Mouse (Mus musculus): ENCODE measurements at regions not wholly inside any gene's neighbourhood (a gene's known extent, or its start where the extent isn't known, plus 50 kb on each side); places are given as distances from the start of the nearest gene placed in this dataset.

- Histone ChIP-seq H3K4me3 (no peak overlapping the region), H3K9me3 (replicated peaks) (no peaks in the 10 kb centered on the region), H3K4me2 (no peak overlapping the region), H3K4me1 (replicated peaks) (no peaks in the 10 kb centered on the region), H3K27ac (ENCODE audit: poor library complexity, severe bottlenecking) (no peak overlapping the region), H3K9ac (no peak overlapping the region), H3K36me3 (no peaks in the 10 kb centered on the region), H3K27me3 (replicated peaks) (no peaks in the 10 kb centered on the region)
- no peak for ATAC-seq (ENCODE audit: insufficient number of reproducible peaks, low FRiP score)
- 88% methylated on average over 1 of the region's 1 CpGs for WGBS
These were observed 293.5 kb upstream of the Tom1l1 start for GRCm38 (mm10) chr11:90981626-90982025.

- Histone ChIP-seq H3K9ac (no peak overlapping the region), H3K27ac (ENCODE audit: poor library complexity, severe bottlenecking) (no peak overlapping the region), H3K4me2 (no peak overlapping the region), H3K4me3 (no peak overlapping the region), H3K36me3 (no peaks in the 10 kb centered on the region), H3K27me3 (replicated peaks) (no peaks in the 10 kb centered on the region), H3K4me1 (replicated peaks) (no peaks in the 10 kb centered on the region), H3K9me3 (replicated peaks) (no peaks in the 10 kb centered on the region)
- WGBS: 64% methylated on average over 3 of the region's 3 CpGs
- ATAC-seq (ENCODE audit: insufficient number of reproducible peaks, low FRiP score): no peak
These were observed 290.1 kb upstream of the Tom1l1 start for GRCm38 (mm10) chr11:90978234-90978633.

- ATAC-seq (ENCODE audit: insufficient number of reproducible peaks, low FRiP score): no peak
- Histone ChIP-seq H3K4me1 (replicated peaks) (no peaks in the 10 kb centered on the region), H3K27me3 (replicated peaks) (no peaks in the 10 kb centered on the region), H3K4me2 (no peak overlapping the region), H3K27ac (ENCODE audit: poor library complexity, severe bottlenecking) (no peak overlapping the region), H3K36me3 (no peaks in the 10 kb centered on the region), H3K9me3 (replicated peaks) (no peaks in the 10 kb centered on the region), H3K9ac (no peak overlapping the region), H3K4me3 (no peak overlapping the region)
- WGBS: 79% methylated on average over 5 of the region's 5 CpGs
These were observed 252.9 kb upstream of the Tom1l1 start for GRCm38 (mm10) chr11:90941076-90941475.

GRCm38 (mm10) chr11:90925738-90926137 lies 237.6 kb upstream of the Tom1l1 start:
- H3K27ac ChIP-seq (ENCODE audit: poor library complexity, severe bottlenecking): no peak overlapping the region
- H3K4me2 ChIP-seq: no peak overlapping the region
- H3K27me3 ChIP-seq (replicated peaks): no peaks in the 10 kb centered on the region
- H3K4me1 ChIP-seq (replicated peaks): no peaks in the 10 kb centered on the region
- no peaks in the 10 kb centered on the region for H3K36me3 ChIP-seq
- ATAC-seq (ENCODE audit: insufficient number of reproducible peaks, low FRiP score): no peak
- no peak overlapping the region for H3K4me3 ChIP-seq
- no peak overlapping the region for H3K9ac ChIP-seq
- H3K9me3 ChIP-seq (replicated peaks): no peaks in the 10 kb centered on the region

DNA sequence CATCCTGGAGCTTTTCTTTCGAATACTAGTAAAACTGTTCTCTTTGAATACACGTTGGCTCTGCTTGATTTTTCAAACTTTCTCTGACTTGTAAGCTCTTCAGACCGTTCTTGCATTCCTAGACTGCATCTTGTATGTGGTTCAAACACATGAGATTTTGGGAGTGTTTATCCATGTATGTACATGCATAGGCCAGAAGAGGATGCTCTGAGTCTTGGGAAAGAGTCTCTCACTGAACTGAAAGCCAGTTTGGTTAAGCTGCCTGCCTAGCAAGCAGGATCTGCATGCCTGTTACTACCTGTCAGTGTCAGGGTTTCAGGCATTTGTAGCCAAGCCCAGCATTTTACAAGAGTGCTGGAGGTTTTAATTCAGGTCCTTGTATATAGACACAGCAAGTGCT lies 229.6 kb upstream of the Tom1l1 start:
- WGBS: 70% methylated on average over 3 of the region's 3 CpGs
- no peak for ATAC-seq (ENCODE audit: insufficient number of reproducible peaks, low FRiP score)
- H3K27me3 ChIP-seq (replicated peaks): no peaks in the 10 kb centered on the region
- H3K36me3 ChIP-seq: no peaks in the 10 kb centered on the region
- no peak overlapping the region for H3K4me3 ChIP-seq
- H3K9me3 ChIP-seq (replicated peaks): no peaks in the 10 kb centered on the region
- H3K4me2 ChIP-seq: no peak overlapping the region
- no peak overlapping the region for H3K27ac ChIP-seq (ENCODE audit: poor library complexity, severe bottlenecking)
- H3K4me1 ChIP-seq (replicated peaks): no peaks in the 10 kb centered on the region
- no peak overlapping the region for H3K9ac ChIP-seq

DNA sequence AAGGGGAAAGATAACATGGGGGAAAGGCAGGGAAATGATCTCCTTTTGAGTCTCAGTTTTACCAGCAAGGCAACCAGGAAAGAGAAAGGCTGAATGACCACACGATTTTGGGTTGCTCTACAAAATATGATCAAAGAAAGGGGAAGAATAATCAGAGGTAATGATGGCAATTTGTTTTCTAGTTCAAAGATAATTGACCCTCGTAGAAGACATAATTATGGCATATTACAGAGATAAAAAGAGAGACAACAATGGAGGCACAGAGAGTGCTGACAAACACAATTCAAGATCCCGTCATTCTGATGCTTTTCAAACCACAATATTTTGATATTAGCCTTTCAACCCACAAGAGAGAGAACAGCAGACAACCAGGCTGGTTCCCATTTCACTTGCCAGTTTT lies 206.1 kb upstream of the Tom1l1 start:
- 61% methylated on average over 3 of the region's 3 CpGs for WGBS
- H3K4me2 ChIP-seq: no peak overlapping the region
- H3K4me3 ChIP-seq: no peak overlapping the region
- ATAC-seq (ENCODE audit: insufficient number of reproducible peaks, low FRiP score): no peak
- H3K4me1 ChIP-seq (replicated peaks): no peaks in the 10 kb centered on the region
- H3K27ac ChIP-seq (ENCODE audit: poor library complexity, severe bottlenecking): no peak overlapping the region
- H3K36me3 ChIP-seq: no peaks in the 10 kb centered on the region
- H3K27me3 ChIP-seq (replicated peaks): no peaks in the 10 kb centered on the region
- no peak overlapping the region for H3K9ac ChIP-seq
- no peaks in the 10 kb centered on the region for H3K9me3 ChIP-seq (replicated peaks)

GRCm38 (mm10) chr11:90873122-90873521 lies 185.0 kb upstream of the Tom1l1 start:
- H3K27me3 ChIP-seq (replicated peaks): no peaks in the 10 kb centered on the region
- no peak overlapping the region for H3K4me2 ChIP-seq
- H3K9ac ChIP-seq: no peak overlapping the region
- ATAC-seq (ENCODE audit: insufficient number of reproducible peaks, low FRiP score): no peak
- H3K9me3 ChIP-seq (replicated peaks): no peaks in the 10 kb centered on the region
- H3K27ac ChIP-seq (ENCODE audit: poor library complexity, severe bottlenecking): no peak overlapping the region
- no peaks in the 10 kb centered on the region for H3K36me3 ChIP-seq
- H3K4me1 ChIP-seq (replicated peaks): no peaks in the 10 kb centered on the region
- no peak overlapping the region for H3K4me3 ChIP-seq

- WGBS: 91% methylated on average over 2 of the region's 2 CpGs
- H3K36me3 ChIP-seq: no peaks in the 10 kb centered on the region
- H3K4me1 ChIP-seq (replicated peaks): no peaks in the 10 kb centered on the region
- no peak overlapping the region for H3K9ac ChIP-seq
- ATAC-seq (ENCODE audit: insufficient number of reproducible peaks, low FRiP score): no peak
- H3K27ac ChIP-seq (ENCODE audit: poor library complexity, severe bottlenecking): no peak overlapping the region
- H3K4me2 ChIP-seq: no peak overlapping the region
- no peaks in the 10 kb centered on the region for H3K9me3 ChIP-seq (replicated peaks)
- no peak overlapping the region for H3K4me3 ChIP-seq
- no peaks in the 10 kb centered on the region for H3K27me3 ChIP-seq (replicated peaks)
These were observed 183.5 kb upstream of the Tom1l1 start for GRCm38 (mm10) chr11:90871686-90872085.

DNA sequence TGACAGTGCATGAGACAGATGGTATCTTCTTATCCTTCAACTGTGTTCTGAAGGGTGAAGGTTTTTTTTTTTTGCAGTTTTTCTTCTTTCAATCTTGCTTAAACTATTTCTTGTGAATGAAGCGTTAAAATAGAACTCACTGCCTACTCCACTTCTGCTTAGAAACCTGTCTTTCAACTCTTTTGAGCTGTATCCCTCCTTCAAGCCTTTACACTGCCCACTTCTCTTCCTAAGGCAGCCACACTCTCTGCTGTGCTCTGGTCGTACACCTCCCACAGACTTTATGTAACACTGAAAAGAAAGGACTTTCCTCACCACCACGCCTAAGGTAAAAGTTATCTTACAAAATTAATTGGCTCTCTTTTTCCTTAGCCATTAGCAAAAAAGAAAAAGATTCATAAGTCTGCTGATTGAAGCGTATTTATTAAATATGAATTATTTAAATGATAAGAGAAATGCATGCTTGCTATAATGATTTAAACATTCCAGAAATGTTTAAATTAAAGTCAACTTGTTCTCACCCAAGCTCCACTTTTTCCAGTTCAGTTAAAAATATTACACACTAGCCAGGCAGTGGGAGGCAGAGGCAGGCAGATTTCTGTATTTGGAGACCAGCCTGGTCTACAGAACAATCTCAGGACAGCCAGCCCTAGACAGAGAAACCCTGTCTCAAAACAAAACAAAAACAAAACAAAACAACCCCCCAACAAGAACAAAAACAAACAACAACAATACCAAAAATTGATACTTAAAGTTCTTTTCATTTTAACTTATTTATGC lies 176.0 kb upstream of the Tom1l1 start:
- H3K4me1 ChIP-seq (replicated peaks): no peaks in the 10 kb centered on the region
- no peaks in the 10 kb centered on the region for H3K27me3 ChIP-seq (replicated peaks)
- H3K27ac ChIP-seq (ENCODE audit: poor library complexity, severe bottlenecking): no peak overlapping the region
- ATAC-seq (ENCODE audit: insufficient number of reproducible peaks, low FRiP score): no peak
- H3K4me3 ChIP-seq: no peak overlapping the region
- no peak overlapping the region for H3K9ac ChIP-seq
- whole genome bisulfite sequencing: 71% methylated on average over 4 of the region's 4 CpGs
- H3K9me3 ChIP-seq (replicated peaks): no peaks in the 10 kb centered on the region
- H3K4me2 ChIP-seq: no peak overlapping the region
- no peaks in the 10 kb centered on the region for H3K36me3 ChIP-seq

DNA sequence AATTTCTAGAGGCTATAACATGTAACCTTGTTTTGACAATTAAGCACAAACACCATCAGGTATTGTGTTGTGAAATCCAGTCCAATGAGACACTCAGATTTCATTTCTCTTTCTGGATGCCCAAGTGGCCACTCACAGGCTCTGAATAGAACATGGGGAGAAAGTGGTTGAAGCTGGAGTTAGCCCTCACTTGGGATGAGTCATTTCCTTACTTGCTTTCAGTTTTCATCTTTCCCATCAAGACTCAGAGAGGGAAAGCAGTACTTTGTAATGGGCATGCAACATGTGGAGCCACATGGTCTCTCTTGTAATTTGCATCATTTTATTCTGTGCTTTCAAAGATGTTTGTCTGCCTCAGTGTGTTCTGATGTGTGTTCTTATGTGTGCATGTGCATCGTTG lies 167.6 kb upstream of the Tom1l1 start:
- Histone ChIP-seq H3K27me3 (replicated peaks) (no peaks in the 10 kb centered on the region), H3K4me2 (no peak overlapping the region), H3K9me3 (replicated peaks) (no peaks in the 10 kb centered on the region), H3K36me3 (no peaks in the 10 kb centered on the region), H3K4me1 (replicated peaks) (no peaks in the 10 kb centered on the region), H3K27ac (ENCODE audit: poor library complexity, severe bottlenecking) (no peak overlapping the region), H3K9ac (no peak overlapping the region), H3K4me3 (no peak overlapping the region)
- no peak for ATAC-seq (ENCODE audit: insufficient number of reproducible peaks, low FRiP score)
- 84% methylated on average over 1 of the region's 1 CpGs for WGBS

DNA sequence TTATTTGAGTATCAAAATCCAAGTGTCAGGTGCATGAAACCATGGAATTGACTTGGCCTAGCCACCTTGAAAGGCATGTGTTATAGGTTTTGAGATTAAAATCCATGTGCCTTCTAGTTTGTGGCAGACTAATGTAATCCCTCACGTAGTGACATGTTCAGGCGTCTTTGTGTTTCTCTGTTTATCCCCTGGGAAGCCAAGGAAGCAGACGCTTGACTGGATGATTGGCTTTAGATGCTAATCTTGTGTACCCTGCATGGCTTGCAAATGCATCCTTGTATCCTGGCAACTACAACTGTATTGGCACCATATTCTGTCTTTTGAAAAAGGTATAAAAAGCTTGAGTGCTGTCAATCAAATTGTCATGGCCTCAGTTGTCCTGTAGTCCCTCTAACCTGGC lies 167.2 kb upstream of the Tom1l1 start:
- Histone ChIP-seq H3K9me3 (replicated peaks) (no peaks in the 10 kb centered on the region), H3K27ac (ENCODE audit: poor library complexity, severe bottlenecking) (no peak overlapping the region)
- 82% methylated on average over 3 of the region's 3 CpGs for WGBS

GRCm38 (mm10) chr11:90851221-90851620 lies 163.1 kb upstream of the Tom1l1 start:
- H3K4me2 ChIP-seq: no peak overlapping the region
- no peaks in the 10 kb centered on the region for H3K36me3 ChIP-seq
- ATAC-seq (ENCODE audit: insufficient number of reproducible peaks, low FRiP score): no peak
- no peak overlapping the region for H3K27ac ChIP-seq (ENCODE audit: poor library complexity, severe bottlenecking)
- no peaks in the 10 kb centered on the region for H3K4me1 ChIP-seq (replicated peaks)
- H3K9ac ChIP-seq: no peak overlapping the region
- H3K9me3 ChIP-seq (replicated peaks): no peaks in the 10 kb centered on the region
- no peak overlapping the region for H3K4me3 ChIP-seq
- H3K27me3 ChIP-seq (replicated peaks): no peaks in the 10 kb centered on the region

More for the DNA sequence above, 167.2 kb upstream of the Tom1l1 start:
- Histone ChIP-seq H3K4me1 (replicated peaks) (no peaks in the 10 kb centered on the region), H3K4me3 (no peak overlapping the region), H3K36me3 (no peaks in the 10 kb centered on the region), H3K27me3 (replicated peaks) (no peaks in the 10 kb centered on the region), H3K4me2 (no peak overlapping the region), H3K9ac (no peak overlapping the region)
- no peak for ATAC-seq (ENCODE audit: insufficient number of reproducible peaks, low FRiP score)

Data from heart, embryonic 12.5 days (tissue).